Mouse (Mus musculus): ENCODE measurements at regions not wholly inside any gene's neighbourhood (a gene's known extent, or its start where the extent isn't known, plus 50 kb on each side); places are given as distances from the start of the nearest gene placed in this dataset.

DNA sequence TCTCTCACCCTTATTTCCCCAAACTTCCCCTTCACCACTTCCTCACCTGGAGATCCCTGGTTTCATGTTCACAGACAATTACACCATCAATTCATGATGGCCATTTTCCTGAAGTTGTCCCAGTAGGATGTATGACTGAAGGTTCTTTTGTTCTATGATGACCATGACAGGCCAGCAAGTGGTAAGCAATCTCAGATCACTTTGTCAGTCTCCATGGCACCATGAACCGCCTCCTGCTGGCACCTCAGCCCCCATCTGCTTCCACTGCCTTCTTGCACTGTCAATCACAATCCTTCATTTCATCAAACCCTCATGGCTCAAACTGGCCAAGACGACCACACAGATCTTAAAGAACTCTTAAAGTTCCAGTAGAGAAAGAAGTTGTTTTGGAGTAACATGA is 297.9 kb upstream of the Slc24a5 start:
- Histone ChIP-seq H3K4me3 (ENCODE audit: low read length) (no peak overlapping the region), H3K27me3 (ENCODE audit: insufficient read depth, low read length) (no peaks in the 10 kb centered on the region), H3K4me1 (ENCODE audit: insufficient read depth, low read length) (peaks cover 11% of the 10 kb centered on the region; the same call in 1 of the 2 replicates), H3K9me3 (ENCODE audit: low read length) (no peaks in the 10 kb centered on the region), H3K4me2 (replicated peaks; ENCODE audit: low read depth, low read length) (no peak overlapping the region), H3K9ac (replicated peaks; ENCODE audit: low read length) (no peak overlapping the region), H3K36me3 (ENCODE audit: insufficient read depth, low read length) (no peaks in the 10 kb centered on the region), H3K27ac (ENCODE audit: low read length) (no peak overlapping the region)
- ATAC-seq (ENCODE audit: low FRiP score, low TSS enrichment) = no peak
- WGBS = 86% methylated on average over 2 of the region's 2 CpGs

DNA sequence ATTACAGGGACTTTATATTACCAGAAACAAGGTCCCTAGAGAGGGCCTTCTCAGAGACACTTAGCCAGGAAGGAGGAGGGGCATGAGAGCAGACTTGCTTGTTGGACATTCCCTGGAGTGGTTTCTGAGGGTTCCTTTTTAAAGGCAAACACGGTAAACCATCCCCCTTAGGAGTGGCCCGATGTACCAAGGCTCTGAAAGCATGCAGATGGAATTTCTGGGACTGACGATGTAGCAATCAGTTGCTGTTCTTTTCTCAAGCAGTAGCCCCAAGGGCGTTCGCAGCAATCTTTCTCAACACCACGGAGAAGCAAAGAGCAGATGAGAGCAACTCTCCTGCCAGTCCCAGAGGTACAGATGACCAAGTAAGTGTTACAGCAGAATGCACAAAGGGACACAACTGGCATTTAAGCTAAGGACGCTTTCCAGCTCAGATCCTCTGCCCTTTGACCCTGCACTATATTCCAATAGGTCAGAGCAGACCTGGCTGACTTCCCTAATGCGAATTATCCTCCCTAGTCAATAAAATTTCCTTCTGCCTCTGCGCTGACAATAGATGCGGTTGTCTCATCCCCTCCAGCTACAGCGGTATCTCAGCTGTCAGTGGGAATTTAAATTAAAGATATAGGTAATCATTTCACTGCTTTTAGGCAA is 295.7 kb upstream of the Slc24a5 start:
- peaks cover 12% of the 10 kb centered on the region; the same call in 1 of the 2 replicates for H3K4me1 ChIP-seq (ENCODE audit: insufficient read depth, low read length)
- WGBS = 33% methylated on average over 11 of the region's 11 CpGs

GRCm38 (mm10) chr2:124775737-124776136 is 292.2 kb upstream of the Slc24a5 start:
- Histone ChIP-seq H3K4me1 (ENCODE audit: insufficient read depth, low read length) (peaks cover 16% of the 10 kb centered on the region; the same call in 1 of the 2 replicates), H3K4me2 (replicated peaks; ENCODE audit: low read depth, low read length) (no peak overlapping the region), H3K27ac (ENCODE audit: low read length) (no peak overlapping the region), H3K9ac (replicated peaks; ENCODE audit: low read length) (no peak overlapping the region), H3K27me3 (ENCODE audit: insufficient read depth, low read length) (no peaks in the 10 kb centered on the region), H3K9me3 (ENCODE audit: low read length) (no peaks in the 10 kb centered on the region), H3K36me3 (ENCODE audit: insufficient read depth, low read length) (no peaks in the 10 kb centered on the region), H3K4me3 (ENCODE audit: low read length) (no peak overlapping the region)
- no peak for ATAC-seq (ENCODE audit: low FRiP score, low TSS enrichment)
- 63% methylated on average over 3 of the region's 3 CpGs for WGBS

More for the DNA sequence above, 295.7 kb upstream of the Slc24a5 start:
- H3K27me3 ChIP-seq (ENCODE audit: insufficient read depth, low read length) = no peaks in the 10 kb centered on the region
- H3K36me3 ChIP-seq (ENCODE audit: insufficient read depth, low read length) = no peaks in the 10 kb centered on the region
- H3K4me3 ChIP-seq (ENCODE audit: low read length) = no peak overlapping the region
- H3K27ac ChIP-seq (ENCODE audit: low read length) = no peak overlapping the region
- no peak overlapping the region for H3K9ac ChIP-seq (replicated peaks; ENCODE audit: low read length)
- H3K4me2 ChIP-seq (replicated peaks; ENCODE audit: low read depth, low read length) = no peak overlapping the region
- no peaks in the 10 kb centered on the region for H3K9me3 ChIP-seq (ENCODE audit: low read length)
- ATAC-seq (ENCODE audit: low FRiP score, low TSS enrichment) = peak; percentile 39; the same call in 1 of the 2 replicates

- H3K9ac ChIP-seq (replicated peaks; ENCODE audit: low read length) = no peak overlapping the region
- no peak overlapping the region for H3K4me3 ChIP-seq (ENCODE audit: low read length)
- H3K9me3 ChIP-seq (ENCODE audit: low read length) = no peaks in the 10 kb centered on the region
- no peak overlapping the region for H3K27ac ChIP-seq (ENCODE audit: low read length)
- H3K36me3 ChIP-seq (ENCODE audit: insufficient read depth, low read length) = no peaks in the 10 kb centered on the region
- no peak for ATAC-seq (ENCODE audit: low FRiP score, low TSS enrichment)
- H3K27me3 ChIP-seq (ENCODE audit: insufficient read depth, low read length) = no peaks in the 10 kb centered on the region
- no peak overlapping the region for H3K4me2 ChIP-seq (replicated peaks; ENCODE audit: low read depth, low read length)
- WGBS = 59% methylated on average over 7 of the region's 7 CpGs
- no peaks in the 10 kb centered on the region for H3K4me1 ChIP-seq (ENCODE audit: insufficient read depth, low read length)
Observed at GRCm38 (mm10) chr2:124792633-124793036, 275.3 kb upstream of the Slc24a5 start.

DNA sequence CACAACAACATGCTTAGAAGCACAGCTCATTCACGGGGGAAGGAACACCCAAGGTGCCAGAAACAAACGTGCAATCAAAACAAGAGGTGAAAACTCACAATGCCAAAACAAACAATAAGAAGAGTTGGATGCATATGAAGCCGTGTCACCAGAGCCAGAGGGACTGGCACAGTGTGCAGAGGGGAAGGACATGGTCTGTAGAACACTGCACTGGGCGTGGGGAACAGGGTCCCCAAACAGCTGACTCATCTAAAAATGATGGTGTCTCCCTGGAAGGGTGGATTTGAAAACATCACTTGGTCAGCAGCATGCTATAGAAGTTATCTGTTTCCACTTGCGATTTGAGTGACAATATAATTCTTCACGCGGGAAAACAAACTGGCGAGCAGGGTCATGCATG is 256.2 kb upstream of the Slc24a5 start:
- 48% methylated on average over 8 of the region's 8 CpGs for WGBS
- H3K9me3 ChIP-seq (ENCODE audit: low read length) = no peaks in the 10 kb centered on the region
- peaks cover 9% of the 10 kb centered on the region; the same call in 1 of the 2 replicates for H3K4me1 ChIP-seq (ENCODE audit: insufficient read depth, low read length)
- no peak overlapping the region for H3K4me3 ChIP-seq (ENCODE audit: low read length)
- no peaks in the 10 kb centered on the region for H3K27me3 ChIP-seq (ENCODE audit: insufficient read depth, low read length)
- H3K4me2 ChIP-seq (replicated peaks; ENCODE audit: low read depth, low read length) = peak overlapping the region; percentile 28
- no peaks in the 10 kb centered on the region for H3K36me3 ChIP-seq (ENCODE audit: insufficient read depth, low read length)
- H3K9ac ChIP-seq (replicated peaks; ENCODE audit: low read length) = no peak overlapping the region
- no peak overlapping the region for H3K27ac ChIP-seq (ENCODE audit: low read length)
- ATAC-seq (ENCODE audit: low FRiP score, low TSS enrichment) = peak; percentile 67; the same call in 1 of the 2 replicates

- WGBS = 75% methylated on average over 2 of the region's 2 CpGs
- no peak overlapping the region for H3K4me3 ChIP-seq (ENCODE audit: low read length)
- H3K27ac ChIP-seq (ENCODE audit: low read length) = no peak overlapping the region
- H3K9me3 ChIP-seq (ENCODE audit: low read length) = no peaks in the 10 kb centered on the region
- no peaks in the 10 kb centered on the region for H3K36me3 ChIP-seq (ENCODE audit: insufficient read depth, low read length)
- ATAC-seq (ENCODE audit: low FRiP score, low TSS enrichment) = no peak
- H3K4me2 ChIP-seq (replicated peaks; ENCODE audit: low read depth, low read length) = no peak overlapping the region
- no peaks in the 10 kb centered on the region for H3K27me3 ChIP-seq (ENCODE audit: insufficient read depth, low read length)
- no peak overlapping the region for H3K9ac ChIP-seq (replicated peaks; ENCODE audit: low read length)
- 0 out of 2 replicates have a peak, but pooled peaks cover 9% of the 10 kb centered on the region for H3K4me1 ChIP-seq (ENCODE audit: insufficient read depth, low read length)
Observed at GRCm38 (mm10) chr2:124816814-124817213, 251.1 kb upstream of the Slc24a5 start.

DNA sequence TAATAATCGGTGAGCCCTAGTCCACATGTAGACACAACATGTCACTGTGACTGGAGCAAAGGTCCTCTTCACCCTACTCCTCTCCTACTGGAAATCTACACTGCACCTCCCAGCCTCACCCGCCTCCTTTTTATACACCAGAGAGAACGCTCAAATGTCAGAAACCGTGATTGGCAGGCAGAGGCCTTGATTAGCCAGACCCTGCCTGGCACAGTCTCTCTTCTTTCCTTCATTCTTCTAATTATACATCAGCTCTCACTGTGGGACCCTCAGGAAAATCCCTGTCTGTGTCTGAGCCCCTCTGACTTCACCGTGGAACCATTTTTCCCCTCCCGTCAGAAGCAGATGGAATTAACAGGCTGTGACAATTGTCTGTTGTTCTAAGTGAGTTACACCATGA is 248.1 kb upstream of the Slc24a5 start:
- H3K4me3 ChIP-seq (ENCODE audit: low read length) = no peak overlapping the region
- no peak overlapping the region for H3K9ac ChIP-seq (replicated peaks; ENCODE audit: low read length)
- H3K27me3 ChIP-seq (ENCODE audit: insufficient read depth, low read length) = no peaks in the 10 kb centered on the region
- H3K9me3 ChIP-seq (ENCODE audit: low read length) = no peaks in the 10 kb centered on the region
- H3K27ac ChIP-seq (ENCODE audit: low read length) = no peak overlapping the region
- WGBS = 51% methylated on average over 6 of the region's 6 CpGs
- no peak overlapping the region for H3K4me2 ChIP-seq (replicated peaks; ENCODE audit: low read depth, low read length)
- 0 out of 2 replicates have a peak, but pooled peaks cover 9% of the 10 kb centered on the region for H3K4me1 ChIP-seq (ENCODE audit: insufficient read depth, low read length)
- H3K36me3 ChIP-seq (ENCODE audit: insufficient read depth, low read length) = no peaks in the 10 kb centered on the region
- ATAC-seq (ENCODE audit: low FRiP score, low TSS enrichment) = no peak

GRCm38 (mm10) chr2:124820821-124821220 is 247.1 kb upstream of the Slc24a5 start:
- no peak overlapping the region for H3K9ac ChIP-seq (replicated peaks; ENCODE audit: low read length)
- no peak overlapping the region for H3K27ac ChIP-seq (ENCODE audit: low read length)
- no peaks in the 10 kb centered on the region for H3K36me3 ChIP-seq (ENCODE audit: insufficient read depth, low read length)
- ATAC-seq (ENCODE audit: low FRiP score, low TSS enrichment) = 0 out of 2 replicates have a peak, but pooled peaks have one; percentile 40
- H3K27me3 ChIP-seq (ENCODE audit: insufficient read depth, low read length) = no peaks in the 10 kb centered on the region
- H3K9me3 ChIP-seq (ENCODE audit: low read length) = no peaks in the 10 kb centered on the region
- 0 out of 2 replicates have a peak, but pooled peaks cover 9% of the 10 kb centered on the region for H3K4me1 ChIP-seq (ENCODE audit: insufficient read depth, low read length)
- no peak overlapping the region for H3K4me3 ChIP-seq (ENCODE audit: low read length)
- no peak overlapping the region for H3K4me2 ChIP-seq (replicated peaks; ENCODE audit: low read depth, low read length)
- 78% methylated on average over 9 of the region's 9 CpGs for WGBS

- no peak overlapping the region for H3K27ac ChIP-seq (ENCODE audit: low read length)
- no peaks in the 10 kb centered on the region for H3K27me3 ChIP-seq (ENCODE audit: insufficient read depth, low read length)
- H3K9ac ChIP-seq (replicated peaks; ENCODE audit: low read length) = no peak overlapping the region
- no peaks in the 10 kb centered on the region for H3K9me3 ChIP-seq (ENCODE audit: low read length)
- ATAC-seq (ENCODE audit: low FRiP score, low TSS enrichment) = no peak
- no peak overlapping the region for H3K4me2 ChIP-seq (replicated peaks; ENCODE audit: low read depth, low read length)
- no peaks in the 10 kb centered on the region for H3K36me3 ChIP-seq (ENCODE audit: insufficient read depth, low read length)
- 0 out of 2 replicates have a peak, but pooled peaks cover 5% of the 10 kb centered on the region for H3K4me1 ChIP-seq (ENCODE audit: insufficient read depth, low read length)
- 66% methylated on average over 4 of the region's 4 CpGs for WGBS
- H3K4me3 ChIP-seq (ENCODE audit: low read length) = no peak overlapping the region
Observed at GRCm38 (mm10) chr2:124821366-124821765, 246.6 kb upstream of the Slc24a5 start.

- H3K4me3 ChIP-seq (ENCODE audit: low read length) = no peak overlapping the region
- H3K27me3 ChIP-seq (ENCODE audit: insufficient read depth, low read length) = no peaks in the 10 kb centered on the region
- H3K4me2 ChIP-seq (replicated peaks; ENCODE audit: low read depth, low read length) = no peak overlapping the region
- no peak overlapping the region for H3K27ac ChIP-seq (ENCODE audit: low read length)
- 0 out of 2 replicates have a peak, but pooled peaks have one; percentile 46 for ATAC-seq (ENCODE audit: low FRiP score, low TSS enrichment)
- WGBS = 87% methylated on average over 4 of the region's 4 CpGs
- H3K4me1 ChIP-seq (ENCODE audit: insufficient read depth, low read length) = no peaks in the 10 kb centered on the region
- no peak overlapping the region for H3K9ac ChIP-seq (replicated peaks; ENCODE audit: low read length)
- no peaks in the 10 kb centered on the region for H3K36me3 ChIP-seq (ENCODE audit: insufficient read depth, low read length)
- H3K9me3 ChIP-seq (ENCODE audit: low read length) = no peaks in the 10 kb centered on the region
Observed at GRCm38 (mm10) chr2:124848812-124849211, 219.1 kb upstream of the Slc24a5 start.
